Mouse (Mus musculus): ENCODE data around the gene C130073F10Rik. TPM values are rescaled to one million over a fixed set of nuclear protein-coding genes. Genes with fewer than 3 reads are reported as not detected.

The C130073F10Rik gene
- polyA plus RNA-seq, 1 experiment from 2014 or later, result not detected

Other genes starting within 250 kb of the C130073F10Rik start
- 62.8 and 63.9 TPM in 2 replicates for gene Leprot, start 246.1 kb downstream of the C130073F10Rik start, polyA plus RNA-seq (2016; fragmentation: Nextera tagmentation; extraction: Ambion mirVana)
- gene Lepr, start 176.4 kb downstream of the C130073F10Rik start, polyA plus RNA-seq (2016; fragmentation: Nextera tagmentation; extraction: Ambion mirVana), result 1.8 and 2.0 TPM in 2 replicates
- not detected in 2 replicates for gene B020004J07Rik, start 49.8 kb downstream of the C130073F10Rik start, polyA plus RNA-seq (2016; fragmentation: Nextera tagmentation; extraction: Ambion mirVana)
- not detected in 2 replicates for gene Gm12800, start 15.3 kb upstream of the C130073F10Rik start, polyA plus RNA-seq (2016; fragmentation: Nextera tagmentation; extraction: Ambion mirVana)
- not detected in 2 replicates for gene Gm12794, start 46.6 kb upstream of the C130073F10Rik start, polyA plus RNA-seq (2016; fragmentation: Nextera tagmentation; extraction: Ambion mirVana)
- gene Gm12790, start 87.3 kb upstream of the C130073F10Rik start, polyA plus RNA-seq (2016; fragmentation: Nextera tagmentation; extraction: Ambion mirVana), result not detected in 2 replicates
- not detected in 2 replicates for gene Gm12789, start 92.8 kb upstream of the C130073F10Rik start, polyA plus RNA-seq (2016; fragmentation: Nextera tagmentation; extraction: Ambion mirVana)
- gene Pde4b, start 193.8 kb upstream of the C130073F10Rik start, polyA plus RNA-seq (2016; fragmentation: Nextera tagmentation; extraction: Ambion mirVana), result 7.5 and 10.0 TPM in 2 replicates